14 mouse cellular contexts compared by ENCODE assay signal in the genomic region with DNA sequence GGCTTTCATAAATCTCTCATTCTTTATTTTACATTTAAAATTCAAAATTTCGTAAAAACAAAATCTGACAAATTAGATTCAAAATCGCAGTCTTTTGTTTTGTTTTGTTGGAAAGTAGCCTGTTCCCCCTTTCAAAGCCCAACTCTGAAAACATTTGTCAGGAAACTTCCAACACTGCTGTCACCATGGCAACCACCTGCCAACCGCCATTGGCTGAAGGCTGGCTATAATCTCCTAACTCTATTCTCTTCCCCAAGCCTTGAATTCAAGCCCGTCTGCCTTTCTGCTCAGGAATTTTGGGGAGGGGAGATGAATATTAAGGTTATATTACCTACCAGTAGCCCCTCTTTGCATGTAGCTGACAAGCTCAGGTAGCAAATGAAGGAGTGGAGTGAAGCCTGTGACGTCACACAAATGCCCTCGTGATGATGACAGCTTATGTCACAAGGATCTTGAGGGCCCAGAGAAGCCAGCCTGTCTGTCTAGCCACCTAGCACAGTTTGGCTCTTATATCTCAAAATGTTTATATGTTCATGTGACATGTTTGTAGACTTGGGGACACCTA.
DNase-seq lines count a peak whose midpoint lies in the region; ATAC-seq lines count a peak whose summit lies in the region.
"Had no signal": no experiment of that assay in that cellular context is flagged by ENCODE, and none has a peak within 500 bp of the region (broad histone marks: within the 10 kb centered on the region; RNA-seq: fewer than 3 reads in every experiment).

No protein-coding gene starts in this region.

- H3K36me3 ChIP-seq in forebrain, embryonic 10.5 days (replicated peaks) = peaks cover 16% of the 10 kb centered on the region
- no peaks in the 10 kb centered on the region for H3K36me3 ChIP-seq in forebrain, embryonic 15.5 days
- no peaks in the 10 kb centered on the region for H3K36me3 ChIP-seq in forebrain, embryonic 13.5 days (ENCODE audit: poor library complexity, severe bottlenecking)
- no peaks in the 10 kb centered on the region for H3K36me3 ChIP-seq in midbrain, embryonic 13.5 days
- H3K36me3 ChIP-seq: neural tube, embryonic 12.5 days had no signal

- H3K4me1 ChIP-seq in forebrain, embryonic 10.5 days = peaks cover 70% of the 10 kb centered on the region
- H3K4me1 ChIP-seq in forebrain, embryonic 15.5 days = peaks cover 46% of the 10 kb centered on the region
- H3K4me1 ChIP-seq in forebrain, embryonic 13.5 days = peaks cover 70% of the 10 kb centered on the region
- peaks cover 43% of the 10 kb centered on the region for H3K4me1 ChIP-seq in midbrain, embryonic 13.5 days (replicated peaks)
- H3K4me1 ChIP-seq: neural tube, embryonic 12.5 days had no signal

- H3K27ac ChIP-seq in forebrain, embryonic 10.5 days = 0 out of 2 replicates have a peak overlapping the region, but pooled peaks have one; percentile 44
- no peak overlapping the region for H3K27ac ChIP-seq in forebrain, embryonic 15.5 days (replicated peaks)
- no peak overlapping the region for H3K27ac ChIP-seq in forebrain, embryonic 13.5 days
- H3K27ac ChIP-seq in midbrain, embryonic 13.5 days = no peak overlapping the region
- H3K27ac ChIP-seq: neural tube, embryonic 12.5 days had no signal

- H3K4me3 ChIP-seq in forebrain, embryonic 10.5 days = no peak overlapping the region
- no peak overlapping the region for H3K4me3 ChIP-seq in forebrain, embryonic 15.5 days
- no peak overlapping the region for H3K4me3 ChIP-seq in forebrain, embryonic 13.5 days
- H3K4me3 ChIP-seq in midbrain, embryonic 13.5 days (replicated peaks) = no peak overlapping the region
- H3K4me3 ChIP-seq: neural tube, embryonic 12.5 days had no signal

- no peak overlapping the region for H3K9ac ChIP-seq in forebrain, embryonic 15.5 days (replicated peaks)
- H3K9ac ChIP-seq in forebrain, embryonic 13.5 days = no peak overlapping the region
- no peak overlapping the region for H3K9ac ChIP-seq in midbrain, embryonic 13.5 days (replicated peaks)
- H3K9ac ChIP-seq: liver, postnatal 0 days; neural tube, embryonic 12.5 days had no signal

- no peak overlapping the region for H3K4me2 ChIP-seq in forebrain, embryonic 15.5 days (replicated peaks)
- no peak overlapping the region for H3K4me2 ChIP-seq in forebrain, embryonic 13.5 days
- no peak overlapping the region for H3K4me2 ChIP-seq in midbrain, embryonic 13.5 days (replicated peaks)
- H3K4me2 ChIP-seq: neural tube, embryonic 12.5 days had no signal

- 51% methylated on average over 6 of the region's 6 CpGs for WGBS in forebrain, embryonic 10.5 days
- 15% methylated on average over 6 of the region's 6 CpGs for WGBS in forebrain, embryonic 15.5 days
- 18% methylated on average over 6 of the region's 6 CpGs for WGBS in forebrain, embryonic 13.5 days
- WGBS in midbrain, embryonic 13.5 days = 20% methylated on average over 6 of the region's 6 CpGs

- peaks cover 13% of the 10 kb centered on the region for H3K27me3 ChIP-seq in forebrain, embryonic 10.5 days (ENCODE audit: poor library complexity, severe bottlenecking)
- H3K27me3 ChIP-seq in forebrain, embryonic 15.5 days = no peaks in the 10 kb centered on the region
- no peaks in the 10 kb centered on the region for H3K27me3 ChIP-seq in forebrain, embryonic 13.5 days
- H3K27me3 ChIP-seq in midbrain, embryonic 13.5 days = 0 out of 2 replicates have a peak, but pooled peaks cover 2% of the 10 kb centered on the region
- H3K27me3 ChIP-seq: neural tube, embryonic 12.5 days had no signal

- no peak; the same call in 1 of the 2 replicates for ATAC-seq in forebrain, embryonic 15.5 days (replicated peaks)
- 0 out of 2 replicates have a peak, but pooled peaks have one; percentile 40 for ATAC-seq in forebrain, embryonic 13.5 days
- peak; percentile 46; the same call in 1 of the 2 replicates for ATAC-seq in midbrain, embryonic 13.5 days
- no peak for ATAC-seq in monocyte, adult 5-6 weeks (replicated peaks; ENCODE audit: insufficient number of reproducible peaks, low FRiP score, low TSS enrichment, poor library complexity, severe bottlenecking)
- ATAC-seq: intestine, embryonic 16.5 days; liver, postnatal 0 days; Patski had no signal

- peak; percentile 67 for DNase-seq in forebrain, embryonic 10.5 days (ENCODE audit: extremely low spot score, low spot score)
- peak; percentile 21 for DNase-seq in brain, adult 2 months (ENCODE audit: low read depth, low spot score)
- DNase-seq in heart, adult 9 months (ENCODE audit: low spot score in 2 of 2) = no peak
- DNase-seq in left cerebral cortex, adult 11 months (ENCODE audit: low spot score) = no peak
- DNase-seq: cerebellum, adult 9-10 months; kidney, postnatal 25 days; liver, postnatal 0 days had no signal

- no peaks in the 10 kb centered on the region for H3K9me3 ChIP-seq in forebrain, embryonic 10.5 days
- H3K9me3 ChIP-seq in forebrain, embryonic 15.5 days = no peaks in the 10 kb centered on the region
- H3K9me3 ChIP-seq in forebrain, embryonic 13.5 days (replicated peaks) = no peaks in the 10 kb centered on the region
- H3K9me3 ChIP-seq in midbrain, embryonic 13.5 days = no peaks in the 10 kb centered on the region
- H3K9me3 ChIP-seq: neural tube, embryonic 12.5 days had no signal

Comparison
In these comparisons a context has a peak if more than half of its experiments do, and no peak if none do; other contexts are left out.
1. ATAC-seq: peak in forebrain, embryonic 13.5 days (single experiment) and midbrain, embryonic 13.5 days (single experiment); none in forebrain, embryonic 15.5 days (single experiment) and monocyte, adult 5-6 weeks (single experiment).
2. DNase-seq: peak in forebrain, embryonic 10.5 days (single experiment) and brain, adult 2 months (single experiment); none in heart, adult 9 months (0 of 2) and left cerebral cortex, adult 11 months (single experiment).